Mouse (Mus musculus) right cerebral cortex, postnatal 14 days (tissue): ENCODE measurements around the gene Btbd18.
A peak's percentile ranks its signal among the peaks of the same experiment; 100 is the strongest.
"Not testable (repeated sequence)": the region's sequence is repeated elsewhere in the genome, so short reads cannot be mapped to it uniquely, and the experiment has no call there.

Source experiments
- DNase-seq: peaks from one replicate; pipeline ENCODE4 v3.0.0; 2022

Btbd18 gene

DNA sequence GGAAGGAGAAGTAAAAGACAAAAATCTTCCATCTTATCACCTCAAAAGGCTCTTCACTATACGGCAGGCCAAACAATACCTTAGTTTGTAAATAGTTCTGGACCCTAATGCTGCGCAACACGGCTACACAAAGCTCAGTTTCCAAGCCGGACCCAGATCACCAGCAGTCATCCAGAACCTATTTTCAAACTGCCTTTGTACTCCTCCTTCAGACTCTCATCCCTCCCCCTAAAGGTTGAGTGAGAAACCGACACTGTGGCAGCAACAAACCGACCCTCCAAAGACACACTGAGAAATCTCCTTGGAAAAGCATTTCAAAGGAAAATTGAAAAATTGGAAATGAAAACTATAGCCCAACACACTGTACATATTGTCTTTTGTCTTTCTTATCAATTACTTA lies 10.5 kb upstream of the Btbd18 start:
- DNase-seq, result no peak

DNA sequence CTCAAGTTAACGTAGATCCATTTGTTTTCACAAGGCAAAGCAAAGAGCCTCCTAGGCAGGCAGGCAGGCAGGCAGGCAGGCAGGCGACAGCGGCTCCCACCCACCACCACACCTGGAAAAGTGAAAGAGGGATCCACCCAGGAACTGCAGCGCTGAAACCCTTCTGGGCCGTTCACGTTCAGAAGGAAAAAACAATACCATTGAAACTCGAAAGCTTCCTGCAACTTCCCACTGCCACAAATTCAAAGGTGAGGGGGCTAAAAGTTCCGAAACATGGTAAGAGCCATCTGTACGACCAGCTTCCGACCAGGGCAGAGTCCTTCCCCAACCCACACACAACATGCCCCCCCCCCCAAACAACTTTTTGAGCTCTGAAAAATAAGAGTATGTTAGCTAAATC lies 9.2 kb upstream of the Btbd18 start:
- no peak for DNase-seq

DNA sequence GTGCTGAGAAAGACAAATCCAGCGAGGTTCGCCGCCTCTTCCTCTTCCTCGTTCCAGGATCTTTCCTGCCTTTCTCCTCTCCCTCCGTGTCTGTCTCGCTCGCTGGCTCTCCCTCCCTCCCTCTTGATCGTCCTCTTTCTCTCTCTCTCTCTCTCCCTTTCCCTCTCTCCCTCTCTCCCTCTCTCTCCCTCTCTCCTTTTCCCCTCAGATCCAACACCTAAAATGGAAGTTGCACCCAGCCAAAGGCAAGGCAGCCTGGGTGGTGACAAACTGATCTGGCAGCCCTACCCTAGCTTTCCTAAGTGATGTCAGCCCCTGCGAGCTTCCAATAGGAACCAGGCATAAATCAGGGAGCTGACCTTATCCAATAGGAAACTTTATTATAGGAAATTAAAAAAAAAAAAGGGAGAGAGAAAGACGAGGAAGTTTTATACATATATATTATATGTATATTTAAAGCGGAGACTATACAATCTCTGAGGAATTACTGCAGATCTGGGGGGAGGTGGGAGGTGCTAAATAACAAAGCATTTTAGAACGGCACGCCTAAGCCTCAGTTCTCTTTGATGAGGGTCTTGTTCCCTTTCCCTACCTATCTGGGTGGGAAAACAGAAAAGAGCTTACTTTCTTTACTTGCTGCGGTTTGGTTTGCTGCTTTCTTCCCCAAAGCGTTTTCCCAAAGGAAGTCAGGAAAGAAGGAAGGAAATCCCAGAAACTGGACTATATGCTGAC lies 8.2 kb upstream of the Btbd18 start, which contains the start of gene Ctnnd1:
Gene Ctnnd1, minus strand, starts transcription at position 302 of the 732 bp plus-strand sequence.
- DNase-seq, result peak; percentile 74

DNA sequence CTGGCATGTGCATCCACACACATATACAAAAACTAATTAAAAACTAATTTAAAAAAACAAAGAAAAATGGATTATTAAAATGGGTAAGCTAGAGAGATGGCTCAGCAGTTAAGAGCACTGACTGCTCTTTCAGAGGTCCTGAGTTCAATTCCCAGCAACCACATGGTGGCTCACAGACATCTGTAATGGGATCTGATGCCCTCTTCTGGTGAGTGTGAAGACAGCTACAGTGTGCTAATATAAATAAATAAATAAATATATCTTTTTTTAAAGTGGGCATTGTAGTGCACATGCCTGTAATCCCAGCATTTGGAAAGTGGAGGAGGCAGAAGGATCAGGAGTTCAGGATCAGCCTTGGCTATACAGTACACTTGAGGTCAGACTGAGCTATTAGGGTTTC lies 5.5 kb upstream of the Btbd18 start:
- DNase-seq, result no peak

DNA sequence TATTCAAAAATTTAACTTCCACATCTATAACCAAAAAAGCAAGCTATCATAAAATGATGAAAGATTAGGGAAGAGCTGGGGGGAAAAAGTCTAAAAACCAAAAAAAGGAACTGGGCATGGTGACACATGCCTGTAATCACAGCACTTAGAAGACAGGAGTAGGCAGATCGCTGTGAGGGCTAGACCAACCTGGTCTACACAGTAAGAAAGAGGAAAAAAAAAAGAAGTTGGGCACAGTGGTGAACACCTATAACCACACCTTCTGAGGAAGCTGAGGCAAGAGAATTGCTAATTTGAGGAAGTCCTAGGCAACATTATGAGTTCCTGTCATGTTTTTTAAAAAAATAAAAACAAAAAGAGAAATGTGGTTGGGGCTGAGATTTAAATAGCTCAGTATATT lies 3.0 kb upstream of the Btbd18 start:
- DNase-seq, result no peak

DNA sequence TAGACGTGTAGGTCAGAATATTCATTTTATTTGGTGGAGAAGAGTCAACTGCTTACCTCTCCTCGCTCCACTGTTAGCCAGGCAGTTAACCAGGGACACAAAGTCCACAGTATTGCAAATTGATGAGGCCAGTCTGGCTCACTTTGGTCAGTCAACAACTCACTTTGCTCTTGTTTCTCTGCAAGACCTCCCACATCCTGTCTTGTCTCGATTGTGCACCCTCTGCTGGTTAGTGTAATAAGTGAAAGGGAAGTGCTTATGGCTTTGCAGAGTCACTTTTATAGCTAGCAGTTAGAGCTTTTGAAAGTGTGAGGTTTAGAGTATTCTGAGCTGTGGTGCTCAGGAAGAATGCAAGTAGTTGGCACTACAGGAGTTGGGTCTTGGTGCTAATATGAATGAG lies 1.4 kb downstream of the Btbd18 start:
- peak; percentile 19 for DNase-seq

DNA sequence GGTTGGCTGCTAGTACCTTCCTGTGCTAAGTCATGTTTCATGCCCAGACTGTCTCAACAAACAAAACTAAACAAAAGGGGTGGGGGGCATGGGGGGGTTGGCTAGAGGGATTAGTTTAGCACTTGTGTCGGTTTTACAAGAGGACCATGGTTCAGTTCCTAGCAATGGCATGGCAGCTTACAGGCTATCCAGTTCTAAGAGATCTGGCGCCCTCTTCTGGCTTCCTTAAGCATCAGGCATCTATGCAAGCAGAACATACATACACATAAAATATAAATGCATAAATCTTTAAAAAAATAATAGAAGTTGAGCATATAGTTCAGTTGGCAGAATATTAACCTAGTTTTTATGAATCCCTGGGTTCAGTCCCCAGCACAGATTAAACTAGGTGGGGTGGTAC lies 4.0 kb downstream of the Btbd18 start:
- DNase-seq, result peak; percentile 27

DNA sequence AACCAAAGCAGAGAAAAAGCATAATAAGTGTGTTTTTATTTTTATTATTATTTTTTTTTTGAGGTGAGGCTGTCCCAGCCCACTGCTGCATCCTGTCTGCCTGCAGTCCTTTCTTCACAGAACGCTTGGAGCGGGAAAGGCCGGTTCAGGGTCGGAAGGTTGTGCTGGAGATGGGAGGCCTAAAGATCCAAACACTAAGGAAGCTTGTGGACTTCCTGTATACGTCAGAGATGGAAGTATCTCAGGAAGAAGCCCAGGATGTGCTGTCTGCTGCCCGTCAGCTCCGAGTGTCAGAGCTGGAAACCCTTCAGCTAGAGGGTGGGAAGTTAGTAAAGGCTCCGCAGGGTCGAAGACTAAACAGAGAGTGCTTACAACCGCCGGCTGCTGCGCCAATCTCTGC lies 7.2 kb downstream of the Btbd18 start:
- DNase-seq, result no peak

DNA sequence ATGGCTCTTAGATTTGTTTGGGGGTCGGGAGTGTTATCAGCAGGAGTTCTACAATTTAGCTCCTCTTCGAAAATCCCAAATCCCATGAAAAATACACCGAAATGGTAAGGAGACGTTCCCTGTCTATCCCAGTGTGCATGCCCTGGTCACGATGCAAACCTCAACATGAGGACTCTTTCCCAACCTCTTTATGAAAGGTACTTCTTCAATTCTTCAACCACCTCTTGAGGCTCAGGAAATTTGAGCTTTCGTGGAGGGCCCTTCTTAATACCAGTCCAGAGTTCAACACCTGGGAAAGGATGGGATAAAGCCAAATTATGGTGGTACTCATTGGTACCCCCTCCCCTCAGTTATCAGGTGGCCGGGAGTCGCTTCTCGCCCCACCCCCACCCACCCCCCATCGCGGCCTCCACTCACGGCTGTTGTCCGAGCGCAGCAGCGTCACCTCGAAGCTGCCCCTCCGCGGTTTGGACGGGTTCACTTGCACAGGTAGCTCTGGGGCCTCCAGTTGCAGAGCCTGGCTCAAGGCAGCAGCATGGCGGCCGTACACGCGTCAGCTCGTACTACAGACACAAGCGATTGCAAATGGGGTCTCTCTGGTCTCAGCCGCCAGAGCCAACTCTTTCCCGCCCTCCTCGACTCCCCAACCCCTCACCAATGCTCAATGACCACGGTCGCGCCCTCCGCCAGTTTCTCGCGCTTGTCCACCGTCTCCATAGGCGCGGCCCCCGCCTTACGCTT lies 11.1 kb downstream of the Btbd18 start:
- DNase-seq, result no peak

DNA sequence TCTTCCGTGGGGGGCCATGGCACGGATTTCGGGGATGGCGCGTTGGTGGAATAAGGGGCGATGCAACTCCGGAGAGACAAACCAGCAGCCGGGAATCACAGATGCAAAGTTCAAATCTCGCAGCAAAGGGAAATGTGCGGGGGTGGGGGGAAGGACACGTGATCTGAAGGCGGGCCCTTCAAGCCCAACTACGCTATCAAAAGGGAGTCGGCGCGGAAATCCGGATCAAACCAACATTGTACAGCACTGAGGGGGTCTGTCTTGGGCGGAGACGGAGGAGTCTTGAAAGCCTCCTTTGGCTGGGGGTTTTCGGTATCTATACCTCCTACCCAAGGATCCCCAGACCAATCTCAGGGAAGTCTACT lies 11.7 kb downstream of the Btbd18 start, which contains the start of gene Selenoh:
Gene Selenoh, minus strand, starts transcription at position 202 of the 365 bp plus-strand sequence.
- peak; percentile 89 for DNase-seq

DNA sequence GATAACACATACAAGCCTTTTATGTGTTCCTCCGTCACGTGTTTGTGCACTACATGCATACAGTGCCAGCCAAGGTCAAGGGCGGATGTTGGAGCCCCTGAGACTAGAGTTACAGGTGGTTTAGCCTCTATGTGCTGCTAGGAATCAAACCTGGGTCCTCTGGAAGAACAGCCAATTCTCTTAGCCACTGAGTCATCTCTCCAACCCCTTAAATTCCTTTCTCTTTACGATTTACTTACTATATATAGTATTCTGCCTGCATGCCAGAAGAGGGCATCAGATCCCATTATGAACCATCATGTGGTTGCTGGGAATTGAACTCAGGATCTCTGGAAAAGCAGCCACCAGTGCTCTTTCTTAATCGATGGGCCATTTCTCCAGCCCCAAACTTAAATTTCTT lies 12.7 kb downstream of the Btbd18 start:
- DNase-seq, result not testable (repeated sequence)

DNA sequence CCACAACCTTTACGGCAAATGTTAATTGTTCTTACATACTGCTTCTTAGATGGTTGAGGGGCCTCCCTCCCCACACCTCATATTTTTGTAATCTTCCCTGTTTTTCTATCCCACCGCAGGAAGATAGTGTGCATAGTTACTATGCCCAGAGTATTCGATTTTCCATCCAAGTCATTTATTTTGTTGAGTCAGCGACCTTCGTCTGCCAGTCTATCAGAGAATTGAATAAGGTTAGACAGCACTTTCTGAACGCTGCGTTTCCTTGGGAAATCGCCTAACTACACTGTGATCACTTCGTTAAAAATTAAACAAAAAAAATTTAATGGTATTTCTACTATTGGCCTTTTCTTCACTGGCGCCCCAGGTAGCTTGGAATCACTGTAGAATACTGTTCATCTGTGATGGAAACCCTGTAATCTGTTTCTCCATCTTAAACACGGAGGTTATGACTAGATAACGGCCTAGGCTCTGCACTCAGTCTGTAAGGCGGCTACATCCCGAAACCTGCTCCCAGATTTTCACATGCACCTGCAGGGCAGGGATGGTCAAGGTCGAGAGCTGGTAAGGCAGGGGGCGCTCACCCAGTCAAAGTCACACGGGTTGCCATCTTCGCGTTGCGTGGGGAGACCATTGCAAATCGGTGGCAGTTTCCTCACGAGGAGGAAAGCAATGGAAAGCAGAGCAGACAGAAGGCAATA lies 18.5 kb downstream of the Btbd18 start:
- DNase-seq, result no peak

DNA sequence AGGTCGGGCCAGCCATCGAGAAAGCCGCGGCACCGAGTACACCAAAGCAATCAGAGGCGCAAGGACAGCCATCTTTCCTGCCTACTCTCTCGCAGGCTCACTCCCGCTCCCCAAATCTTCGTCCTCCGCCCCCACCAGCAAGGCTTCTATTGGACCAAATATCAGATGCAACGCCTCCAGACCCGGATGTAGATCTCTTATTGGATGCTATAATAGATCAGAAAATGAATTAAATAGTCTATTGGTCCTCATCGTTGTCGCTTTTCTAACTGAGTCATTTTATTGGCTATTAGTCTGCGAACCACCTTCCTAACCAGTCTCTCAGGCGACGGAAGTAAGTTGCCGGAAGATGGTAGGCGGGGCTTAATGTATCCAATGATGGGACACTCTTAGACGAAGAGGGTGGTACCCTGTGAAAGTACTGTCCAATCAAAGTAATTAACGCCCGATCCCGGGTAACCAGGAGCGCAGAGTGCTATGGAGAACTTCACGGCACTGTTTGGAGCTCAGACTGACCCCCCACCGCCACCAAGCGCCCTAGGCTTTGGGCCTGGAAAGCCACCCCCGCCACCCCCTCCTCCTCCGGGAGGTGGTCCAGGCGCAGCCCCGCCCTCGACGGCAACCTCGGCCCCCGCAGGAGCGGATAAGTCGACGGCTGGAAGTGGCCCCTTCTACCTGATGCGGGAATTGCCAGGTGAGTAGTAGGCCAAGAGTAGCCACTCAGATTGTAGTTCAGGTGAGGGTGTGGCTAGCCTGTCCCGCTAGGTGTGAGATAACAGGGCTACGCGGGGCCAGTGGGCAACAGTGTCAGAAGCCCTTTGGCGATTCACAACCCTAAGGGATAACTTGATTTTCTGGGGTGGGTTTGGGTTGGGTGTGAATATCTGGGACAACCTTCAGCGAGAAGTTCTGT lies 19.3 kb downstream of the Btbd18 start, which contains the start of the genes Gm28635 and Med19:
Gene Gm28635, minus strand, starts transcription at position 74 of the 913 bp plus-strand sequence.
Gene Med19, plus strand, starts transcription at position 435 of the 913 bp plus-strand sequence.
- peak; percentile 82 for DNase-seq

DNA sequence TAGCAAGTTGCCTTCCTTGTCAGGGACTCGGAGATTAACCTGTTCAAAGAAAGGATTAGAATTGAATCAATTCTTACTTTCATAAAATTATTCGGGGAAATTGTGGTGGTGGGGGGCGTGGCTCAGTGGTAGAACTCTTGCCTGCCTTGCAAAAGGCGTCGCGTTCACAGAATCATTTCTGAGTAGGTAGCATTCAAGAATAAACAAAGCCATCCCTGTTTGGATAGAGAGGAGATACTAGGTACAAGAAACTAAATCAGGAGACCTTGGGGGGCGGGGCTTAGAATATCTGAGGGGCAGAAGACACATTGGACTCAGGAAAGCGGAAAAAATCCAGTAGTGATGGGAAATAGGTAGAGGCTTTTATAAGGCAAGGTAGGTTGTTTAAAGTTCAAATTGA lies 20.1 kb downstream of the Btbd18 start, which contains the start of gene Tmx2:
Gene Tmx2, minus strand, starts transcription at position 125 of the 400 bp plus-strand sequence.
- no peak for DNase-seq

DNA sequence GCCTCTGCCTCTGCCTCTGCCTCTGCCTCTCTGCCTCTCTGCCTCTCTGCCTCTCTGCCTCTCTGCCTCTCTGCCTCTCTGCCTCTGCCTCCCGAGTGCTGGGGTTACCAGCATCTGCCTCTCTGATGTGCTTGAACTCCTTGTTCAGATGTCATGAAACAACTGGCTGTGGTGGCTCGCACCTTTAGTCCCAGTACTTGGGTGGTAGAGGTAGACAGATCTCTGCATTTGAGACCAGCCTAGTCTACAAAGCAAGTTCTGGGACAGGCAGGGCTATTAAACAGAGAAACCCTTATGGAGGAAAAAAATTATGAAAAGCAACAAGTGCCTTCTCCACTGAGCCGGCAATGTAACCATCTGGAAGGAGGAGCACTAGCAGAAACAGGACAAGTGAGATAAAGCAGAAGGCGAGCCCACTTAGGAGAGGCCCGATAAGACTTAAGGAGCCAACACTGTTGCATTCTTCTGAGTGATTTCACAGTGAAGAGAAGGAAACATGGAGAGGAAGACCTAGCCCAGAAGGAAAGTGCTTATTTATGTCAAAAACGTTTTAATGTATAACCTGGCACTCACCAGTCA lies 23.8 kb downstream of the Btbd18 start:
- no peak for DNase-seq

DNA sequence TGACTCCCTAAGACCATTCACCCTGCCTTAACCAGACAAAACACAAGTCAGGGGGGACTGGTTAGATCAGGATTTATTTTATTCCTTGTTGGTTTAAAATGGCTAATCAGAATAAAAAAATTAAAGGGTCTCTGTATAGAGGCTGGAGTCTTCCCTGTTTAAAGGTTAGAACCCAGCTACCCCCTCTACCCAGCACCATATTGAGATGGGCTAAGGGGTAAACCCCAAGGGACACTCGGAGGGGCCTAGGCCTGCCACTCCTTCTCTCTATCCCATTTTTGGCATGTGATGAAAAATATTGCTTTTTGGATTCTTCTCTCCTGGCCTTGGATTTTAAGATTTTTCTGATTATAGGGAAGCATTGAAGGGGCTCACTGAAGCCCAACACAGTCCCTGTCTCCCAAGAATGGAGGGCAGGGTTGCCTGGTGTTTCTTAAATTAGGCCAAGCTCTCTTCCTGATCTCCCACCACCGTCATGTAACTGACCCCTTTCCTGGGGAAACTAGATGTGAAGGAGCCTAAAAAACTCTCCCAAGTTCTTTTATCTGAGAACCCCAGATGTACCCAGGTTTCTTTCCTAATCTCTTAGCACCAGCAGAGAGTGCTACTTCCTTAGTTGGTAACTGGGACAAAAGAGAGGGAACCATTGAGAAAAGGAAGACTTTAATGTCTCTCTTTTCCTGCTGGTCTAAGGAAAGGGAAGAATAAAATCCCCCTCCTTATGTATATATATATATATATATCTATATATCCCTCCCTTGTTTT lies 29.4 kb downstream of the Btbd18 start:
- no peak for DNase-seq

DNA sequence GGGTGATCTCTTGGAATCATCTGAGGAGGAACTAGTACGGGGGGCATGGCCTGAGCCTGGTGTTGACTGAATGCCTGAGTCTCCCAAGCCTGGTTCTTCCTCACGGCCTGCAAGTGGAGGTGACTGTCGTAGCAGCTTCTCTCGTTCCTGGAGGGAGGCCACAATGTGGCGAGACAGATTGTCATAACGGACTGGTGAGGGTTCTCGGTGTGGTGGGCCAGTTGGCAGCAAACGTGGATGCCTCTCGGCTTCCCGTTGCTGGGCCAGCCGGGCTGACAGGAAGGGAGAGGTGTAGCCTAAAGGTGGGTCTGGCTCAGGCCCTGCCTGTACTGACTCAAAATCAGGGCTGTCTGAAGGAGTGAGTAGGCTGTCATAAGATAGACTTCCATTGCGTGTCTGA lies 31.2 kb downstream of the Btbd18 start:
- no peak for DNase-seq

DNA sequence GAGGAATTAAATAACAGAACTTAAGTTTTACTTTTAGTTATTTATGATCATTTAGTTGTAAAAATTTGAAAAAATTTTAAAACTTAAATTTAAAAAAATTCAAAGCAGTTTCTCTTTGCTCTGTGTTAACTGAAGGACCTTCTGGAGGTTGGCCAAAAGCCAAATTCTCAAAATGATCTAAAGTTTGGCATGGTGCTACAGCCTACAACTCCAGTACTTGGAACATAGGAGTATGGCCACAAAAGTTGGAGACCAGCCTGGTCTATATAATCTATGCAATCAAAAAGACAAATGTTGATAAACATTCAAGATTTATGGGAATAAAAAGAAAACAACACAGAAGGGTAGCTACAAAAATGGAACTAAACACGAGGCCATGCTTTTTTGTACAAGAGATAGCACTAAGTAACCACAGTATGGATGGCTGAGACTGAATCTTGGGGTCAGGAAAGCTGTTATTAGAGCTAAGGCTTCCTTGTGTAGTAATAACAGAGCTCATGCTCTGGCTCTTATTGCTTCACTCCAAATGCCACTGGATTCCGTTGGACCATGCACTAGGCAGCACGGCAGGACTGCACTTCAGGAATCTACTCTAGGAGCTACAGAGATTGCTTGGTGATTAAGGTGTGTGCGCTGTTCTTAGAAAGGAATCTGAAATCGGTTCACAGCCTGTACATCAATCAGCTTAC lies 36.3 kb downstream of the Btbd18 start:
- DNase-seq, result no peak

DNA sequence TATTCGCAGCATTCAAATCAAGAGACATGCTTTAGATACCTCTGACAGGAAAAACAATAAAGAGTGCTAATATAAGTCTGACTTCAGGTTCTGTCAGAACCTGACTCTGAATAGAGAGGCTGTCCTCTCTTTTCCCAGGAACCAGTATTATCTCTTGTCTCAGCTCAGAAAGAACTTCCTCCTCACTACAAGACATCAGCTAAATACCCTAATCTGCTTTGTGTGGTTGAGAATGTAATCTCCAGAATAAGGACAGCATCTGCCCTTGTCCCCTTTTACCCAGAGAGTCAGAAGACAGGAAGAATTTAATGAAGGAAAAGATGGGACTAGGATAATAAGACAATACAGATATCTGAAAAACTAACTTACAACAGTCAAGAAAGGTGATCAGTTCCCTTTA lies 44.6 kb downstream of the Btbd18 start:
- DNase-seq, result no peak

DNA sequence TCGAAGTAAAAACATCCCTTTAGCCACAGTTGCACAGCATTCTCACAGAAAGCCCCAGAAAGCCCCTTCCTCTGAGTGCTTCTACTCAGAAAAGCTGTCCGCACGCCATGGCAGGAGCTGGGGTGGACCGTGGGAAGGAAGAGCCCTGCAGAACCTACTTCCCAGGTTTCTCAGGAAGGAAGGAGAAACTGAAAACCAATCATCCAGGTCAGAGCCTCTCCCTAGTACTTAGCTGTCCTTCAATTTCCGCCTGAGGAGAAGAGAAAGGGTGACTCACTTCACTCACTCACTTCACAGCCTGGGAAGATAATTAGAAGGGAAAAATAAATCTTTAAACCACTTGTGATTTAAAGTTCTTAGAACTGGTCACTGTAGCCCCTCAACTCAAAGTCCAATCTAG lies 45.5 kb downstream of the Btbd18 start:
- DNase-seq, result no peak

DNA sequence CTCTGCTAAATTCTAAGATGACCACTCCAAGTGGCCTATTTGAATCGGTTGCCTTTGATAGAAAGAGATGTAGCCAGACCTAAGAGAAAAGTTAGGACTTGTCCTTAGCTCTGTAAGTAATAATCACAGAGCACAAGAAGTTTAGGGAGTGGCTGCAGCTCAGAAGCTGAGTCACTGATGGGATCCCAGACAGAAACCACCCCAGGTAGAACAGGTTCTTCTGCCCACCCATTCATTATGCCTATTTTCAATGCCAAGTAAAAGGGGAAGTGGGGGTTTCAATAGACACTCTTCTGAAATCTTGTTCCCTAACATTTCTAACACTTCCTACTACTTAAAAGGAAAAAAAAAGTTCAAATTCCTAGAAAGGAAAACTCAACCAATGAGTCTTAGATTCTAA lies 46.4 kb downstream of the Btbd18 start:
- no peak for DNase-seq
